Mouse (Mus musculus): ENCODE data around the gene Cnot3. TPM values are rescaled to one million over a fixed set of nuclear protein-coding genes. Genes with fewer than 3 reads are reported as not detected.
A peak's percentile ranks its signal among the peaks of the same experiment; 100 is the strongest.

Cnot3 gene
- polyA plus RNA-seq, 1 experiment from 2014 or later, result 58.1 TPM

GRCm38 (mm10) chr7:3617242-3617995 is 27.6 kb upstream of the Cnot3 start, which contains the start of gene Ndufa3:
Gene Ndufa3 (plus strand): TSS chr7:3617373.
- peaks cover 12% of the 10 kb centered on the region for H3K4me1 ChIP-seq
- H3K27me3 ChIP-seq, result no peaks in the 10 kb centered on the region
- WGBS, result 2% methylated on average over 31 of the region's 32 CpGs
- H3K9ac ChIP-seq, result peak within 1 kb of the TSS; percentile 83
- peak; percentile 96 for ATAC-seq (ENCODE audit: low FRiP score)
- H3K4me2 ChIP-seq (replicated peaks), result peak within 1 kb of the TSS; percentile 83
- peaks cover 32% of the 10 kb centered on the region for H3K36me3 ChIP-seq
- no peaks in the 10 kb centered on the region for H3K9me3 ChIP-seq (replicated peaks)
- peak within 1 kb of the TSS; percentile 79 for H3K4me3 ChIP-seq
- peak within 1 kb of the TSS; percentile 57 for H3K27ac ChIP-seq

- peaks cover 26% of the 10 kb centered on the region for H3K4me1 ChIP-seq
- H3K4me3 ChIP-seq, result peak overlapping the region; percentile 67
- ATAC-seq (ENCODE audit: low FRiP score), result peak; percentile 43
- H3K27me3 ChIP-seq, result no peaks in the 10 kb centered on the region
- 42% methylated on average over 4 of the region's 4 CpGs for WGBS
- H3K36me3 ChIP-seq, result peaks cover 36% of the 10 kb centered on the region
- peak overlapping the region; percentile 2; the same call in 1 of the 2 replicates for H3K27ac ChIP-seq
- H3K4me2 ChIP-seq (replicated peaks), result peak overlapping the region; percentile 99
- no peaks in the 10 kb centered on the region for H3K9me3 ChIP-seq (replicated peaks)
- peak overlapping the region; percentile 82 for H3K9ac ChIP-seq
Observed at GRCm38 (mm10) chr7:3629030-3629429, 16.0 kb upstream of the Cnot3 start.

GRCm38 (mm10) chr7:3629543-3630477 is 15.3 kb upstream of the Cnot3 start, which contains the start of the genes Tfpt and Prpf31:
Gene Tfpt (minus strand): TSS chr7:3629929.
Gene Prpf31 (plus strand): TSS chr7:3629985.
- Histone ChIP-seq H3K27me3 (no peaks in the 10 kb centered on the region), H3K9me3 (replicated peaks) (no peaks in the 10 kb centered on the region), H3K27ac (peak within 1 kb of the TSS; percentile 73; the same call in 1 of the 2 replicates), H3K4me1 (peaks cover 26% of the 10 kb centered on the region), H3K4me3 (peak within 1 kb of the TSS; percentile 67), H3K9ac (peak within 1 kb of the TSS; percentile 82), H3K36me3 (peaks cover 37% of the 10 kb centered on the region), H3K4me2 (replicated peaks) (peak within 1 kb of the TSS; percentile 99)
- 2% methylated on average over 47 of the region's 47 CpGs for WGBS
- ATAC-seq (ENCODE audit: low FRiP score), result peak; percentile 89

- H3K9ac ChIP-seq, result peak overlapping the region; percentile 82
- peak; percentile 29 for ATAC-seq (ENCODE audit: low FRiP score)
- WGBS, result 60% methylated on average over 3 of the region's 3 CpGs
- H3K4me3 ChIP-seq, result peak overlapping the region; percentile 67
- peaks cover 26% of the 10 kb centered on the region for H3K4me1 ChIP-seq
- H3K9me3 ChIP-seq (replicated peaks), result no peaks in the 10 kb centered on the region
- peaks cover 43% of the 10 kb centered on the region for H3K36me3 ChIP-seq
- H3K4me2 ChIP-seq (replicated peaks), result peak overlapping the region; percentile 99
- no peaks in the 10 kb centered on the region for H3K27me3 ChIP-seq
- H3K27ac ChIP-seq, result no peak overlapping the region
Observed at GRCm38 (mm10) chr7:3630478-3630815, 14.6 kb upstream of the Cnot3 start.

- H3K4me2 ChIP-seq (replicated peaks), result no peak overlapping the region; the same call in 1 of the 2 replicates
- H3K9me3 ChIP-seq (replicated peaks), result no peaks in the 10 kb centered on the region
- H3K9ac ChIP-seq, result no peak overlapping the region
- 74% methylated on average over 5 of the region's 5 CpGs for WGBS
- peaks cover 42% of the 10 kb centered on the region for H3K36me3 ChIP-seq
- no peaks in the 10 kb centered on the region for H3K27me3 ChIP-seq
- no peak for ATAC-seq (ENCODE audit: low FRiP score)
- H3K4me3 ChIP-seq, result no peak overlapping the region
- no peak overlapping the region for H3K27ac ChIP-seq
- H3K4me1 ChIP-seq, result peaks cover 30% of the 10 kb centered on the region
Observed at GRCm38 (mm10) chr7:3643412-3643811, 1.7 kb upstream of the Cnot3 start.

GRCm38 (mm10) chr7:3643843-3644242 is 1.2 kb upstream of the Cnot3 start:
- Histone ChIP-seq H3K9me3 (replicated peaks) (no peaks in the 10 kb centered on the region), H3K4me3 (peak overlapping the region; percentile 99), H3K27ac (no peak overlapping the region), H3K4me2 (replicated peaks) (peak overlapping the region; percentile 57), H3K9ac (no peak overlapping the region), H3K36me3 (peaks cover 38% of the 10 kb centered on the region), H3K27me3 (no peaks in the 10 kb centered on the region), H3K4me1 (peaks cover 34% of the 10 kb centered on the region)
- ATAC-seq (ENCODE audit: low FRiP score), result no peak
- WGBS, result 22% methylated on average over 9 of the region's 9 CpGs

GRCm38 (mm10) chr7:3644348-3644671 is 758 bp upstream of the Cnot3 start:
- H3K9me3 ChIP-seq (replicated peaks), result no peaks in the 10 kb centered on the region
- no peaks in the 10 kb centered on the region for H3K27me3 ChIP-seq
- peak overlapping the region; percentile 19; the same call in 1 of the 2 replicates for H3K27ac ChIP-seq
- H3K36me3 ChIP-seq, result peaks cover 33% of the 10 kb centered on the region
- peak; percentile 0; the same call in 1 of the 2 replicates for ATAC-seq (ENCODE audit: low FRiP score)
- no peak overlapping the region for H3K9ac ChIP-seq
- whole genome bisulfite sequencing, result 2% methylated on average over 11 of the region's 11 CpGs
- H3K4me2 ChIP-seq (replicated peaks), result peak overlapping the region; percentile 57
- H3K4me3 ChIP-seq, result peak overlapping the region; percentile 99
- peaks cover 35% of the 10 kb centered on the region for H3K4me1 ChIP-seq

- no peaks in the 10 kb centered on the region for H3K9me3 ChIP-seq (replicated peaks)
- H3K4me1 ChIP-seq, result peaks cover 35% of the 10 kb centered on the region
- peak overlapping the region; percentile 97 for H3K27ac ChIP-seq
- WGBS, result under 1% methylated on average over 51 of the region's 58 CpGs
- peak; percentile 2; the same call in 1 of the 2 replicates for ATAC-seq (ENCODE audit: low FRiP score)
- H3K4me3 ChIP-seq, result peak overlapping the region; percentile 99
- peak overlapping the region; percentile 95 for H3K4me2 ChIP-seq (replicated peaks)
- peaks cover 30% of the 10 kb centered on the region for H3K36me3 ChIP-seq
- H3K27me3 ChIP-seq, result no peaks in the 10 kb centered on the region
- H3K9ac ChIP-seq, result peak overlapping the region; percentile 99
Observed at GRCm38 (mm10) chr7:3645488-3646025, 489 bp downstream of the Cnot3 start.

GRCm38 (mm10) chr7:3646188-3646587 is 1.1 kb downstream of the Cnot3 start:
- Histone ChIP-seq H3K4me3 (peak overlapping the region; percentile 99), H3K4me2 (replicated peaks) (peak overlapping the region; percentile 95), H3K9ac (peak overlapping the region; percentile 99), H3K27me3 (no peaks in the 10 kb centered on the region), H3K4me1 (peaks cover 35% of the 10 kb centered on the region), H3K36me3 (peaks cover 30% of the 10 kb centered on the region), H3K9me3 (replicated peaks) (no peaks in the 10 kb centered on the region), H3K27ac (0 out of 2 replicates have a peak overlapping the region, but pooled peaks have one; percentile 97)
- ATAC-seq (ENCODE audit: low FRiP score), result no peak
- 31% methylated on average over 9 of the region's 9 CpGs for WGBS

GRCm38 (mm10) chr7:3646641-3647040 is 1.6 kb downstream of the Cnot3 start:
- Histone ChIP-seq H3K4me1 (peaks cover 35% of the 10 kb centered on the region), H3K36me3 (peaks cover 30% of the 10 kb centered on the region)

GRCm38 (mm10) chr7:3656966-3657365 is 11.9 kb downstream of the Cnot3 start:
- H3K4me3 ChIP-seq, result no peak overlapping the region
- no peak overlapping the region for H3K27ac ChIP-seq
- no peaks in the 10 kb centered on the region for H3K9me3 ChIP-seq (replicated peaks)
- no peaks in the 10 kb centered on the region for H3K27me3 ChIP-seq
- no peak for ATAC-seq (ENCODE audit: low FRiP score)
- H3K36me3 ChIP-seq, result peaks cover 99% of the 10 kb centered on the region
- H3K9ac ChIP-seq, result no peak overlapping the region
- H3K4me2 ChIP-seq (replicated peaks), result no peak overlapping the region
- H3K4me1 ChIP-seq, result no peaks in the 10 kb centered on the region
- 86% methylated on average over 4 of the region's 4 CpGs for WGBS

More at GRCm38 (mm10) chr7:3646641-3647040, 1.6 kb downstream of the Cnot3 start:
- Histone ChIP-seq H3K9me3 (replicated peaks) (no peaks in the 10 kb centered on the region), H3K9ac (peak overlapping the region; percentile 99), H3K4me2 (replicated peaks) (peak overlapping the region; percentile 95), H3K27me3 (no peaks in the 10 kb centered on the region), H3K4me3 (peak overlapping the region; percentile 99), H3K27ac (no peak overlapping the region)
- no peak for ATAC-seq (ENCODE audit: low FRiP score)
- 72% methylated on average over 4 of the region's 4 CpGs for WGBS

- Histone ChIP-seq H3K4me2 (replicated peaks) (no peak overlapping the region), H3K4me1 (peaks cover 4% of the 10 kb centered on the region), H3K9me3 (replicated peaks) (no peaks in the 10 kb centered on the region), H3K9ac (no peak overlapping the region), H3K4me3 (no peak overlapping the region), H3K36me3 (peaks cover 97% of the 10 kb centered on the region), H3K27ac (no peak overlapping the region), H3K27me3 (no peaks in the 10 kb centered on the region)
- 94% methylated on average over 14 of the region's 14 CpGs for WGBS
- no peak for ATAC-seq (ENCODE audit: low FRiP score)
Observed at GRCm38 (mm10) chr7:3658578-3658977, 13.5 kb downstream of the Cnot3 start.

Data from hindbrain, embryonic 12.5 days (tissue).